Mouse (Mus musculus) CH12.LX (cell line): Measurements from ENCODE around the gene Ndufb10. TPM values are rescaled to one million over a fixed set of nuclear protein-coding genes. Genes with fewer than 3 reads are reported as not detected.

Experiments used
- DNase-seq: peaks from one replicate; pipeline ENCODE4 v3.0.0-alpha.2; 2013; ENCODE audit errors: extremely low read depth
- H3K27ac ChIP-seq: 2 replicates; pipeline ENCODE4 v1.5.1; 2012; ENCODE audit warnings: low read depth, mild to moderate bottlenecking, control low read depth, moderate library complexity; ENCODE audit not compliant: insufficient read depth
- H3K27me3 ChIP-seq: replicated peaks from 2 replicates; pipeline ENCODE3; 2012; ENCODE audit warnings: inconsistent platforms
- H3K36me3 ChIP-seq, 2 experiments: replicated peaks in 1 of 2; 2 replicates each; pipeline versions ENCODE3 to v1.6.1; 2012; ENCODE audit warnings: inconsistent platforms in 1 of 2, low read length in 1 of 2, mild to moderate bottlenecking in 1 of 2, mixed read lengths in 1 of 2, moderate library complexity in 1 of 2; ENCODE audit not compliant: control insufficient read depth in 1 of 2, insufficient read depth in 1 of 2
- H3K4me1 ChIP-seq, 2 experiments: 2 replicates each; pipeline ENCODE4 v1.6.1; 2012; ENCODE audit warnings: inconsistent platforms in 1 of 2, moderate library complexity in 1 of 2; ENCODE audit not compliant: insufficient read depth in 2 of 2, control insufficient read depth in 1 of 2
- H3K4me2 ChIP-seq: 2 replicates; pipeline ENCODE4 v1.6.1; 2012; ENCODE audit warnings: low read depth, mild to moderate bottlenecking, control low read depth; ENCODE audit not compliant: poor library complexity, insufficient read depth, severe bottlenecking
- H3K4me3 ChIP-seq, 3 experiments: fragments of 150-350 bp in 1 of 3; sonication (generic) in 1 of 3; replicated peaks in 1 of 3; 2 replicates each; pipeline versions ENCODE3 to v1.5.1; 2011 to 2012; ENCODE audit warnings: low read depth in 2 of 3, low read length in 2 of 3, mild to moderate bottlenecking in 2 of 3, moderate library complexity in 2 of 3, control low read depth in 1 of 3, improper control_type of control experiment in 1 of 3, inconsistent platforms in 1 of 3, mixed read lengths in 1 of 3; ENCODE audit not compliant: poor library complexity in 1 of 3
- H3K79me2 ChIP-seq: replicated peaks from 2 replicates; pipeline ENCODE4 v1.6.1; 2012; ENCODE audit warnings: mild to moderate bottlenecking, moderate library complexity; ENCODE audit not compliant: control insufficient read depth, poor library complexity, insufficient read depth, severe bottlenecking; ENCODE audit errors: extremely low read depth
- H3K9ac ChIP-seq: 2 replicates; pipeline ENCODE4 v1.6.1; 2012; ENCODE audit warnings: low read depth, mild to moderate bottlenecking, control low read depth, moderate library complexity; ENCODE audit not compliant: insufficient read depth
- H3K9me3 ChIP-seq: replicated peaks from 2 replicates; pipeline ENCODE3; 2012; ENCODE audit warnings: low read length, inconsistent platforms, mixed read lengths
- BHLHE40 ChIP-seq: IDR thresholded peaks from 2 replicates; pipeline ENCODE4 v1.6.1; 2011; ENCODE audit warnings: mild to moderate bottlenecking, low read depth, low read length, improper control_type of control experiment
- CHD1 ChIP-seq: IDR thresholded peaks from 2 replicates; pipeline ENCODE4 v1.6.1; 2012; ENCODE audit warnings: low read depth, low read length, improper control_type of control experiment, inconsistent platforms
- CHD2 ChIP-seq: IDR thresholded peaks from 2 replicates; pipeline ENCODE4 v1.6.1; 2011; ENCODE audit warnings: low read length, improper control_type of control experiment
- CTCF ChIP-seq, 2 experiments: IDR thresholded peaks in 1 of 2; conservative IDR thresholded peaks in 1 of 2; 2 replicates each; pipeline ENCODE4 v1.5.1; 2011 to 2012; ENCODE audit warnings: low read depth in 2 of 2, low read length in 2 of 2, improper control_type of control experiment in 1 of 2, inconsistent platforms in 1 of 2, mild to moderate bottlenecking in 1 of 2, moderate library complexity in 1 of 2
- E2F4 ChIP-seq: IDR thresholded peaks from 2 replicates; pipeline ENCODE4 v1.6.1; 2011; ENCODE audit warnings: low read depth, low read length, improper control_type of control experiment; ENCODE audit not compliant: insufficient replicate concordance
- ELF1 ChIP-seq: IDR thresholded peaks from 2 replicates; pipeline ENCODE4 v1.6.1; 2014; ENCODE audit warnings: low read depth, mild to moderate bottlenecking, inconsistent platforms, low read length, improper control_type of control experiment
- EP300 ChIP-seq: IDR thresholded peaks from 2 replicates; pipeline ENCODE4 v1.6.1; 2011; ENCODE audit warnings: low read length, improper control_type of control experiment
- ETS1 ChIP-seq: conservative IDR thresholded peaks from 2 replicates; pipeline ENCODE4 v1.6.1; 2012; ENCODE audit warnings: low read depth, mild to moderate bottlenecking, inconsistent platforms, low read length, improper control_type of control experiment, moderate library complexity
- GABPA ChIP-seq: IDR thresholded peaks from 2 replicates; pipeline ENCODE4 v1.6.1; 2012; ENCODE audit warnings: low read depth, low read length, improper control_type of control experiment, inconsistent platforms; ENCODE audit not compliant: insufficient replicate concordance
- HCFC1 ChIP-seq: IDR thresholded peaks from 2 replicates; pipeline ENCODE4 v1.6.1; 2012; ENCODE audit warnings: low read depth, mild to moderate bottlenecking, inconsistent platforms, low read length, improper control_type of control experiment
- IRF4 ChIP-seq: IDR thresholded peaks from 2 replicates; pipeline ENCODE4 v1.6.1; 2014; ENCODE audit warnings: low read depth, mild to moderate bottlenecking, inconsistent platforms, low read length, improper control_type of control experiment
- JUN ChIP-seq: IDR thresholded peaks from 2 replicates; pipeline ENCODE4 v1.6.1; 2011; ENCODE audit warnings: low read depth, mild to moderate bottlenecking, low read length, improper control_type of control experiment, moderate library complexity; ENCODE audit not compliant: insufficient read depth
- JUND ChIP-seq: conservative IDR thresholded peaks from 2 replicates; pipeline ENCODE4 v1.6.1; 2011; ENCODE audit warnings: low read depth, low read length, improper control_type of control experiment
- KAT2A ChIP-seq: IDR thresholded peaks from 2 replicates; pipeline ENCODE4 v1.6.1; 2012; ENCODE audit warnings: low read length, improper control_type of control experiment, inconsistent platforms; ENCODE audit not compliant: insufficient replicate concordance
- MAFK ChIP-seq: IDR thresholded peaks from 2 replicates; pipeline ENCODE4 v1.6.1; 2011; ENCODE audit warnings: low read length, improper control_type of control experiment; ENCODE audit not compliant: insufficient replicate concordance
- MAX ChIP-seq: IDR thresholded peaks from 2 replicates; pipeline ENCODE4 v1.6.1; 2011; ENCODE audit warnings: low read length, improper control_type of control experiment
- MAZ ChIP-seq: IDR thresholded peaks from 2 replicates; pipeline ENCODE4 v1.6.1; 2012; ENCODE audit warnings: low read depth, mild to moderate bottlenecking, inconsistent platforms, low read length, improper control_type of control experiment, moderate library complexity
- MEF2A ChIP-seq: IDR thresholded peaks from 2 replicates; pipeline ENCODE4 v1.6.1; 2014; ENCODE audit warnings: low read depth, mild to moderate bottlenecking, inconsistent platforms, low read length, improper control_type of control experiment, borderline replicate concordance
- MXI1 ChIP-seq: IDR thresholded peaks from 2 replicates; pipeline ENCODE4 v1.6.1; 2011; ENCODE audit warnings: mild to moderate bottlenecking, low read depth, low read length, improper control_type of control experiment
- MYC ChIP-seq: IDR thresholded peaks from 2 replicates; pipeline ENCODE4 v1.6.1; 2011; ENCODE audit warnings: low read depth, mild to moderate bottlenecking, improper control_type of control experiment, low read length
- NELFE ChIP-seq: IDR thresholded peaks from 2 replicates; pipeline ENCODE4 v1.6.1; 2011; ENCODE audit warnings: low read depth, low read length, improper control_type of control experiment
- NRF1 ChIP-seq: IDR thresholded peaks from 2 replicates; pipeline ENCODE4 v1.6.1; 2014; ENCODE audit warnings: low read depth, mild to moderate bottlenecking, inconsistent platforms, low read length, improper control_type of control experiment, moderate library complexity
- PAX5 ChIP-seq: IDR thresholded peaks from 2 replicates; pipeline ENCODE4 v1.6.1; 2012; ENCODE audit warnings: low read length, inconsistent platforms, mixed read lengths
- POLR2A ChIP-seq: IDR thresholded peaks from 2 replicates; pipeline ENCODE4 v1.6.1; 2011; ENCODE audit warnings: low read depth, mild to moderate bottlenecking, improper control_type of control experiment, low read length
- POLR2AphosphoS2 ChIP-seq: IDR thresholded peaks from 2 replicates; pipeline ENCODE4 v1.6.1; 2011; ENCODE audit warnings: low read depth, low read length, improper control_type of control experiment
- RAD21 ChIP-seq: IDR thresholded peaks from 2 replicates; pipeline ENCODE4 v1.6.1; 2011; ENCODE audit warnings: low read depth, mild to moderate bottlenecking, low read length, improper control_type of control experiment, moderate library complexity
- RCOR1 ChIP-seq: conservative IDR thresholded peaks from 2 replicates; pipeline ENCODE4 v1.6.1; 2012; ENCODE audit warnings: low read depth, mild to moderate bottlenecking, inconsistent platforms, low read length, improper control_type of control experiment
- SIN3A ChIP-seq: IDR thresholded peaks from 2 replicates; pipeline ENCODE4 v1.6.1; 2012; ENCODE audit warnings: low read length, improper control_type of control experiment, inconsistent platforms
- SMC3 ChIP-seq: IDR thresholded peaks from 2 replicates; pipeline ENCODE4 v1.6.1; 2011; ENCODE audit warnings: low read depth, low read length, improper control_type of control experiment
- TBP ChIP-seq: conservative IDR thresholded peaks from 2 replicates; pipeline ENCODE4 v1.6.1; 2011; ENCODE audit warnings: low read depth, low read length, improper control_type of control experiment
- TCF12 ChIP-seq: IDR thresholded peaks from 2 replicates; pipeline ENCODE4 v1.6.1; 2014; ENCODE audit warnings: low read depth, mild to moderate bottlenecking, inconsistent platforms, low read length, improper control_type of control experiment
- UBTF ChIP-seq: IDR thresholded peaks from 2 replicates; pipeline ENCODE4 v1.6.1; 2012; ENCODE audit warnings: low read depth, mild to moderate bottlenecking, inconsistent platforms, low read length, improper control_type of control experiment, moderate library complexity
- USF1 ChIP-seq: IDR thresholded peaks from 2 replicates; pipeline ENCODE4 v1.6.1; 2014; ENCODE audit warnings: low read depth, mild to moderate bottlenecking, inconsistent platforms, low read length, improper control_type of control experiment
- USF2 ChIP-seq: conservative IDR thresholded peaks from 2 replicates; pipeline ENCODE4 v1.6.1; 2011; ENCODE audit warnings: low read depth, low read length, improper control_type of control experiment
- ZC3H11A ChIP-seq: IDR thresholded peaks from 2 replicates; pipeline ENCODE4 v1.6.1; 2012; ENCODE audit warnings: low read depth, mild to moderate bottlenecking, inconsistent platforms, low read length, improper control_type of control experiment
- ZKSCAN1 ChIP-seq: IDR thresholded peaks from 2 replicates; pipeline ENCODE4 v1.6.1; 2012; ENCODE audit warnings: low read depth, inconsistent platforms, low read length, improper control_type of control experiment, borderline replicate concordance
- ZMIZ1 ChIP-seq: IDR thresholded peaks from 2 replicates; pipeline ENCODE4 v1.6.1; 2012; ENCODE audit warnings: low read depth, mild to moderate bottlenecking, inconsistent platforms, low read length, improper control_type of control experiment
- ZNF384 ChIP-seq: IDR thresholded peaks from 2 replicates; pipeline ENCODE4 v1.6.1; 2012; ENCODE audit warnings: low read depth, low read length, improper control_type of control experiment, inconsistent platforms
- dilution Hi-C: fragments of 300-500 bp; cut with MboI; formaldehyde crosslinking; loops from 2 replicates; pipeline ENCODE4 v1.14.3; 2020; ENCODE audit warnings: low sequenced_read_pairs; ENCODE audit not compliant: extremely low pct_unique_long_range_greater_than_20kb, extremely low pct_ligation_motif_present
- in situ Hi-C: fragments of 300-500 bp; cut with MboI; formaldehyde crosslinking; loops from 3 replicates; pipeline ENCODE4 v1.14.3; 2019; ENCODE audit warnings: low sequenced_read_pairs, low pct_ligation_motif_present, low pct_unique_long_range_greater_than_20kb, mixed read lengths
- polyA plus RNA-seq: library from polyadenylated mRNA; unstranded; fragments of >175 nt; gene quantifications from 2 replicates; pipeline ENCODE4 v1.2.1, GENCODE M21; 2012; ENCODE audit warnings: low read depth; ENCODE audit not compliant: insufficient read length
- total RNA-seq, 2 experiments: library from RNA; depleted of rRNA; stranded (reverse); fragments of 300-350 nt in 1 of 2; fragments of >200 nt in 1 of 2; gene quantifications; 2 replicates each; pipeline ENCODE4 v1.2.3; 2012 to 2014

Ndufb10 gene
- total and polyA plus RNA-seq, 3 experiments: 136 to 207 (median 188) TPM

DNA sequence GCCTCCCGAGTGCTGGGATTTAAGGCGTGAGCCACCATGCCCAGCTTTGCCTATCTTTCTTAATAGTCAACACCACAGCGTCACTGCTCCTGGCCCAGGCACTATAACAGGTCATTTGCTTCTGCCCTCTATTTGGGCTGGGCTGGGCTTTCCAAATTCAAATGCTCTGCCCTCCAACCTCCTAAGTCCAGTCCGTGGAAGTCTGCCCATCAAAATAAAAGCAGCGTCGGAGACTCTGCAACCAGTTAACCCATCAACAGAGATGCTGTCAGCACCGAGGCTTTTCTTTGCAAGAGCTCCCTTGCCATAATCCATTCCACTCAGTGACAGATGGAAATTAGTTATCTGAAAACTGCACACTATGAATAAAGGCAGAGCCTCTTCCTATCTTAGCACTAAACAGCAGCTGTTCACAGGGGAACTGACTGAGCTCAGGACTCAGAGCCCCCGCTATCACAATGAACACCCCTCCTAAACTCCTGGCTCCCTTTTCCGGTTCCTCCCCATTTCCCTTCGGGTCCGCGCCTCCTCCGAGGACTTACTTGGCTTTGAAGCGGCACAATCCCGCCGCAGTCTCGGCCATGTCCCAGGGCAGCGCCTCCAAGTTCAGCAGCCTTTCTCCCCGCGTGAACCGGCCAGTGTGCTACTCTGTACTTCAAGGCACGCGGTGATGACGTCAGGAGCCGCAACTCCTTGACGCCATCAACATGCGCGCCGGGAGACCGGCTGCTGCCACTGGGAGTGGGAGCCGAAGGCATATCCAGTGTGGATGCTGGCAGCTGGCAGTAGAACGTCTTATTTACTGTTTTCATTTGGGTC, 17.1 kb downstream of the Ndufb10 start, which contains the start of gene Tbl3:
Gene Tbl3 (minus strand): TSS at position 679 of the 819 bp plus-strand sequence.
- Histone ChIP-seq H3K9me3 (no peaks in the 10 kb centered on the region), H3K4me1 (peaks cover 7 to 21% of the 10 kb centered on the region in 2 experiments; a peak in 3 of 4 replicates), H3K9ac (peak within 1 kb of the TSS; percentile 86), H3K4me3 (peak within 1 kb of the TSS; percentile 83 to 96 (median 94)), H3K27me3 (no peaks in the 10 kb centered on the region), H3K27ac (peak within 1 kb of the TSS; percentile 52), H3K79me2 (peaks cover 14% of the 10 kb centered on the region), H3K36me3 (peaks cover 27 to 33% of the 10 kb centered on the region in 2 experiments), H3K4me2 (peak within 1 kb of the TSS; percentile 68)
- DNase-seq: peak; percentile 93
- TF ChIP-seq MYC (peak; percentile 90), HCFC1 (peak; percentile 86), USF2 (no peak), TCF12 (peak; percentile 85), MAFK (no peak), ZC3H11A (no peak), POLR2A (peak; percentile 92), MAZ (no peak), BHLHE40 (peak; percentile 50; the same call in 1 of the 2 replicates), POLR2AphosphoS2 (peak; percentile 78; the same call in 1 of the 2 replicates), SMC3 (no peak), MEF2A (peak; percentile 63; the same call in 1 of the 2 replicates), USF1 (no peak), SIN3A (peak; percentile 99), PAX5 (no peak), IRF4 (peak; percentile 69; the same call in 1 of the 2 replicates), RAD21 (no peak), GABPA (peak; percentile 58; the same call in 1 of the 2 replicates), ELF1 (peak; percentile 66; the same call in 1 of the 2 replicates), JUN (no peak), CTCF (conservative IDR thresholded peaks at IDR 0.05 in 1 of 2, IDR thresholded peaks at IDR 0.05 in 1 of 2; ENCODE audit: low read depth in 2 of 2, low read length in 2 of 2) (no peak), ETS1 (no peak; the same call in 1 of the 2 replicates), RCOR1 (no peak), JUND (0 out of 2 replicates have a peak, but pooled peaks have one; percentile 33), E2F4 (no peak), TBP (peak; percentile 73; the same call in 1 of the 2 replicates), MXI1 (peak; percentile 99), NRF1 (no peak), ZMIZ1 (peak; percentile 83; the same call in 1 of the 2 replicates), NELFE (peak; percentile 89), CHD1 (no peak), ZNF384 (no peak; the same call in none of the 2 replicates), MAX (peak; percentile 91), CHD2 (0 out of 2 replicates have a peak, but pooled peaks have one; percentile 9), EP300 (no peak), ZKSCAN1 (no peak), KAT2A (peak; percentile 68; the same call in 1 of the 2 replicates), UBTF (no peak)
- dilution Hi-C loops (no loop called here), in situ Hi-C loops (no loop called here)
